Mouse (Mus musculus) frontal cortex, postnatal 14 days (tissue): ENCODE results near the gene Cttnbp2nl.

Experiments
- DNase-seq, 2 experiments: peaks; one replicate each; pipeline ENCODE4 v3.0.0; 2022; ENCODE audit warnings: low spot score in 2 of 2

Cttnbp2nl gene

DNA sequence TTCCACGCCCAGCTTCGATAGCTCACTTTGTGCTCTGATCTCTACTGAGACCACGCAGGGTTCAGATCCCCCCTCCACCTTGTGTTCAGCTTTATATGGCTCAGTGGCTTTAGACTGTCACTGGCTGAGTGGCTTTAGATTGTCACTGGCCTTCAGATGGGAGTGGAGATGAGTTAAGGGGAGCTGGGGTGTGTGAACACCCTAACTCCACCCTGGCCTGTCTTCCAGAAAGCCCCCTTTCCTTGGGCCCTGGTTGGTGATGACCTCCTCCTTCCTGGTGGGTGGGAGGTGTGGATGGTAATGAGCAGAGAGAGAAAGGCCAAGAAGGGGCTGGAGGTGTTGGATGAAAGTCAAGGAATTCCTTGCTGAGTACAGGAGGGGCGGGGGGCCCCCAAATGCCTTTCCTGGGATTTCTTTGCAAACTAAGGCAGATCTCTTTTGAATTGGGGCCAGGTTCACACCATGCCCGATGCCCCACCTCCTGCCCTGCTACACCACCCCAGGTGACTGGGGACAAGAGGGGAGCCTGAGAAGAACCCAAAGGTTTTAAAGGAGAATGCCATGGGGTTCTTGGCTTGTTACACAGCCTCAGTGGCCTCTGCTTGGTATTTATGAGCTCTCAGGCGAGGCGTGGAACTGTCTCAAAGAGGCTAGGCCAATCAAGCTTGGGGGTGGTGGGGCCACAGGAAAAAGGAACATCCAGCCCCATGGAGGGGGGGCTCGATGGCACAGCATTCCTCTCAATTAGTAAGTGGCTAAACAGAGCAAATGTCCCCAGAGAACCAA lies 87.7 kb downstream of the Cttnbp2nl start:
- no peak for DNase-seq

DNA sequence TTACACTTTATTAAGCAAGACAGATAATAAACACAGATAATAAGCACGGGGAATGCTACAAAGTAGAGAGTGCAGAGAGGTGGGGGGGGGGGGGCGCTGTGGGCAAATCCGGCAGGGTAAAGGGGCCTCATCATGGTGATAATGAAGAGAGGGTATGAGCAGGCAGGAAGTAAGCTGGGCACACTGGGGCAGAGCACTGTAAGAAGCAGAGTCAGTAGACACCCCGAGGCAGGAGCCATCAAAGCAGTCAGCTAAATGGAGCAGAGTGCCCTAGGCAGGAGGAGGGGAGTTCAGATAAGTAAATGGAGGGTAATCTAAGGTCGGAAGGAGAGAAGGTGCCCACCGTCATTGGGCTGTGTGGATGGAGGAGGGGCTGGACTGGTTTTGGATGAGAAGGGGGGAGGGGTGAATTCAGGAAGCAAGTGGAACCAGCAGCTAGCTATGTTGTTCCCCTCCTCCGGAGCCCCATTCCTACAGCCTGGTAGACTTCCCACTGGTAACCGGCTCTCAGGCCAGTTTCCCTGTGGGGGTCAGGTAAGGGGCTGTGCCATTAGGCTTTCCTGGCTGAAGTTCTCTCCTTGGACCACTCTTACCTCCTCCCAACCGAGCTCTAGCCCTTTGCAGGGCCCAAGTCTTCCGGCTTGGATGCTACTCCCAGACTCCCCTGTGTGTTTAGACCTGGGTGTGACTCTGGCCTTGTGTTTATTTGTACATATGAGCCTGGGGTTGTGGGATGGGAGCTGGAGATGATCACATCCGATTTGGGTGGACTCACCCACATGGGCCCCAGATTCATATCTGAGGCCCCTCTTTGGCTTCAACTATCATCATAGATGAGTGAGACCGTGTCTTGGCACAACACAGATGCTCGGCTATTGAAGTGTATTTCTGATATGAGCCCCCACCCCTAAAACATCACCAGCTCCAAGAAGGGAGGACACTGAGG lies 89.3 kb downstream of the Cttnbp2nl start:
- DNase-seq, result no peak

DNA sequence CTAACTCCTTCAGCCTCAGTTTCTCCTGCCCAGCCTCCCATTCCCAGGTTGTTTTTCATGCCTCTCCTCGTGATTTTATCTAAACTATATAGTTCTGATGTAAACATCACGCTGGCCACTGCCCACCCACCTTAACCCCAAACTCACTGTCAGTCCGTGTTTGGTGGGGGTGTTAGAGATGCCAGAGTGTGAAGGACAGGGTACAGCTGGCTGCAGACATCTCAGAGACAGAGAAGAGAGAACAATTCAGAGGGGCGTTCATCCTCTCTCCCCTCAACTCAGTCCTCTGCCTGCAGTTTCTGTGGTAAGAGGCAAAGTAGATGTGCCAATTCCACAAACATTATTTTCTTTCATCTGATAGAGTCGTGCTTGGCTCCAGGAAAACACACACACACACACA lies 90.1 kb downstream of the Cttnbp2nl start:
- no peak for DNase-seq

DNA sequence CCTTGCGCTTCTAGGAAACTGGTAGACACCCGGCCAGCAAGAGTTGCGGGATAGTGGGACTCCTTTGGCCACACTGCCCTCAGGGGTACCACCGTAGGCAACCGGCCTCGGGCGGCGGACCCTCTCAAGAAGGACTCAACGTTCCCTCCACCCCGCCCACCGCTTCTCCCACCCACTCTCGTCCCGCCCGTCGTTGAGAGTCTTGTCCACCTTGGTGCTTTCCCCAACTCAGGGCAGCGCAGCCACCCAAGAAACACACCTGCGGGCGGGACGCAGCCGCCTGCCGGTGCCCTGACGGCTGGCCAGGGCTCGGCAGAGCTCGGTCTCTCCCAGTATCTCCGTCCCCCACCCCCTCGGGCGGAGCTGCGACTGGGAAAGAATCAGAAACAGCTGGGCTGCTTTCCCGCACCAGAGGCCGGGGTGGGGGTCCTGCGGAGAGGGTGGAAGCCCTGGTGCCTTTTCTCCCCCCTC lies 90.8 kb downstream of the Cttnbp2nl start:
- no peak for DNase-seq

DNA sequence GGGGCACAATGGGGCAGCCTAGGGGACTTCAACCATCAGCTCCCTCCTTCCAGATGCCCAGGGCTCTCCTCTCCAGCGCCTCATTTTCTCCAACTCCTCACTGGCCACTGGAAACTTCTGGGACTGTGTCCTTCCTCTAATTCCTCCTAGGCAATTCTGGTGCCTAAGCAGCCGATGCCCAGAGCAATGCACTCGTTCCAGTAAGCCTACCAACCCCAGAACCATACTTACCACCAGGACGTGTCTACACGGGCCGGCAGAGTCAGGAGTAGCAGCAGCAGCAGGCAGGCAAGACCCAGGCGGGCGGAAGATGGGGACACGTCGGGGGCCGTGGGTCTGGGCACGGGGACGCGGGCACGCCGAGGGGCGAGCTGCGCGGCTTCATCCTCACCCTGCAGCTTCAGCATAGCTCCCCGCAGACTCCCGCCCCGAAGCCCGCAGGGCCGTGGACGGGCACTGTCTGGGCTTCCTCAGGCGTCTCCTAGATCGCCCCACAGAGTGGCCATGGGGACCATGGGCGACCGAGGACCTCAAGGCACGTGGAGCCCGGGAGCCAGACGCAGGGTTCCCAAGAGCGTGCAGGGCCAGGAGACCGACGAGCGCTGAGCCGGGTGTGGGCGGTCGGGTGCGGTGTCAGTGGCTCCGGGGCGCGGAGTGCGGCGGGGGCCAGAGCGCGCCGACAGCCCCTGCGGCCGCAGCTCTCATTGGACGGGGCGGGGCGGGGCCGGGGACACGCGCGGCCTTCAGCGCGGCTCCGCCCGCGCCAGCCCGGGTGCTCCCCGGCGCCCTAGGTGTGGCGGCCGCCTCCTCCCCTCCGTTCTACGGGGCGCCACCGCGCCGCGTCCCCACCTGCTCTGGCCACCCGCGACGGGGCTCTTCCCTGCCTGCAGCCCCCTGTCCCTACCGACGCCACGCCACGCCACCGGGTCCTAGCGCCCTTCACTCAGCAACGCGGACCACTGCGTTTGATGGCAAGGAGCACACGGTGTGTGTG lies 91.6 kb downstream of the Cttnbp2nl start, which contains the start of gene Wnt2b:
Wnt2b (minus strand) TSS at position 856 of the 994 bp plus-strand sequence.
- DNase-seq, result no peak

DNA sequence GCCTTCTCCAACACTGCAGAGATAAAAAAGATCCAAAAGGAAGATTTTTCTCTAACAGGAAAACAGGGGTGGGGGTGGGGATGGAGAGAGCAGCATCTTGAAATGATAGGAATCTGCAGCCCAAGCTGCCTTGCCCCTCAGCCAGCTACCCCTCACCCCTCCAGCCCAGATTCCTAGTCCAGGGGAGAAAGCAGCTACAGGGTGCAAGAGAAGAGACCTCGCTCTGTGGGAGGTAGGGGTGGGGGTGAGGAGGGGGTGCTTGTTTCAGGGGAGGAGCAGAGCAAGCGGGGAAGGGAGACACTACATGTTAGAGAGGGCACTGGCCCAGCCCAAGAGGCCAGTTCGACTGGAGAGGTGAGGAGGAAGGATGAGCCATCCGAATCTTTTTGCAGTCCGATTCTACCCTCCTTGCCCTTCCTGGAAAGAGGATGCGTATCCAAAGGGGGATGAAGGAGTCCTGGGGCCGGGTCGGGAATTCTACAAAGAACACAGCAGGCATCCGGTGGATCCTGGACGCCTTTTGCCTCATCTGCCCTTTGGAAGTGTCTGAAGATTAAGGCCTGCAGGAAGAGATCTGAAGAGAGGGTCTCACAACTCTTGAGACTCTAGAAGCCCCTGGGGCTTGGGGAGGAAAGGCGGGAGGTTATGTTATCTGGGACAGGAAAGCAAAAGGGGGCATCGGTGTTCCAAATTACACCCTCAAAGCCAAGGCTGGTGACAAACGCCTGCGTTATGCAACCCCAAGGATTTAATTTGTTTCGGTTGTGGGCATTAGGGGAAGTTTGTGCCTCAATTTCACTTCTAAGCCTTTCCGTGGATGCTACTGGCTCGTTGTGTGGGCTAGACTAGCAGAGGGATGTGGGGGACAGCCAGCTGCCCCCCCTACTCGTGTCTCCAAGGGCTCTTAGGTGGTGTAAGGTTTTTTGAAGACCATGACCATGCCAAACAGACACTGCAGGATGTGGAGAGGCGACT lies 92.6 kb downstream of the Cttnbp2nl start:
- DNase-seq, result no peak

DNA sequence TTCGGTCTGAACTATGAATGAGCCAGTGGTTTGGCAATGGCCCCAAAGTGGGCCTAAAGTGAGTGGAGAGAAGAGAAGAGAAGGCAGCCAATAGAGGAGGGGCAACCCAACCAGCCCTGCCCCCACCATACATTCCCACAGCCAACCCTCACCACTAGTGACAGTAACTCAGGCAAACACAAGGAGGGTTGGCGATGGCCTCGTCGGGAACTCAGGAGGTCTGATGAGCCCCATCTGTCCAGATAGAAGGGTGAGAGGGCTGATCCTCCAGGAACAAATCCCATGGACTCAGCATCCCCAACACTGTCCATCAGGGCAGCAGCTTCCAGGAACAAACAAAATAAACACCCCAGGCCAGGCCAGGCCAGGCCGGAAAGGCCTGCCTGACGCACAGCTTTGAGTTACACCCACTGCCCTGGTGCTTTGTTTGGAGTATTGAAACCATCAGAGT lies 96.8 kb downstream of the Cttnbp2nl start:
- no peak for DNase-seq

DNA sequence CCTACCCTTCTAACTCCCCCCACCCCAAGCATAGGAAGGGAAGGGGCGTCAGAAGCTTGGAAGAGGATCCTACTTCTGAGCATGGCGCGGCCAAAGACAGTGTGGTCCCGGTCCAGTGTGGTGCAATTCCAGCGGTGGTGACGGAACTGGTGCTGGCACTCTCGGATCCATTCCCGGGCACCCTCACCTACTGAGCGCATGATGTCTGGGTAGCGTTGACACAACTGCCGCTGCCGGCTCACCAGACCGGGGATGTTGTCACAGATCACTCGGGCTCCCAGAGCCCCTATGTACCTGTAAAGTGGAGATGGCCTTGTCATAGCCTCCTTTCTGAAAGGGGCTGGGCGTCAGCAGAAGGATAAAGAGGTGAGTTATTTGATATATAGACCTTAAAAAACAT lies 98.4 kb downstream of the Cttnbp2nl start:
- DNase-seq, result no peak

DNA sequence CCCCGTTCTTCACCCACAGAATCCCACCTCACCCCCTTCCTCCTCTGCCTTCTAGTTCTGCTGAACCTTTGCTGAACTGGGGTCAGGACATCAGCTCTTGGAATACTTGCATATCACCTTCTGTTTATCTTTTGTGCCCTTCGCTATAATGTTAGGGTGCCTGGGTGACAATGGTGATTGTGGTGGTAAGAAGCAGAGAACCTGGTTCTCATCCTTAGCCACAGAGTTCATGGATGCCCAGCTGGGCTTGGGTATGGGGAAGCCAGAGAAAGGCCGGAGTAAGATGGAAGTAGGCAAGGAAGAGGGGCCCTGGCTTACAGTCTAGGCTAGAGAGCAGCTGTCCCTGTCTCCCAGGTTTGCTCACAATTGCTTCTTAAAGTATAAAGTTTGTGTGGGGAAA lies 98.8 kb downstream of the Cttnbp2nl start:
- DNase-seq, result no peak

DNA sequence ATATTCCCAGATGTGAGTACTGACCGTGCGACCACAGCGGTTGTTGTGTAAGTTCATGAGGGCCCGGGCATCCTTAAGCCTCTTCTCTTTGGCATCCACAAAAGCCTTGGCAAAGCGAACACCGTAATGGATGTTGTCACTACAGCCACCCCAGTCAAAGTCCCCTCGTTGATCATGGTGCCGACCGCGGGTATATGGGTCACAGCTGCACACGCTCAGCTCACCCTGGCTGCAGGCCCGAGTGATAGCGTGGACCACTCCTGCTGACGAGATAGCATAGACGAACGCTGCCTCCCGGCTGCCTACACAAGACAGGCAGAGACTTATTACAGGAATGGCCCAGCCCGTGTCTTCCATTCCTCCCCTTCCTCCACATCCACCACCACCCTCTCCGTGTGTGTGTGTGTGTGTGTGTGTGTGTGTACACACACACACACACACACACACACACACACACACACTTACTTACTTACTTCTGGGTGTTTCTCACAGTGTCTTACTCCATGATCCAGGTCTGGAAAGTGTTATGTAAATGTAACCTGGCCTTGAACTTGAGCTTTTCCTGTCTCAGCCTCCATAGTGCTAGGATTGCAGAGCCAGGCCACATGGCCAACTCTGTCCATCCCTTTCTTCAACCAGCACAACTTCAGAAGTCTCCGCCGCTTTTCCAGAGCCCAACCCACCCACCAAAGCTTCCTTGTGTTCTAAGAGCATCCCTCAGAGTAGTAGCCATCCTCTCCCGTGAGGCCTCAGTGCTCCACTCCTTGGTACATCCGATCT lies 99.9 kb downstream of the Cttnbp2nl start:
- no peak for DNase-seq
